Mouse (Mus musculus): ENCODE measurements around the gene Fcho2. TPM values are rescaled to one million over a fixed set of nuclear protein-coding genes. Genes with fewer than 3 reads are reported as not detected.
"Not testable (repeated sequence)": the region's sequence is repeated elsewhere in the genome, so short reads cannot be mapped to it uniquely, and the experiment has no call there.

Fcho2 gene
- polyA plus RNA-seq, 2 experiments = 25.3 to 39.2 TPM

DNA sequence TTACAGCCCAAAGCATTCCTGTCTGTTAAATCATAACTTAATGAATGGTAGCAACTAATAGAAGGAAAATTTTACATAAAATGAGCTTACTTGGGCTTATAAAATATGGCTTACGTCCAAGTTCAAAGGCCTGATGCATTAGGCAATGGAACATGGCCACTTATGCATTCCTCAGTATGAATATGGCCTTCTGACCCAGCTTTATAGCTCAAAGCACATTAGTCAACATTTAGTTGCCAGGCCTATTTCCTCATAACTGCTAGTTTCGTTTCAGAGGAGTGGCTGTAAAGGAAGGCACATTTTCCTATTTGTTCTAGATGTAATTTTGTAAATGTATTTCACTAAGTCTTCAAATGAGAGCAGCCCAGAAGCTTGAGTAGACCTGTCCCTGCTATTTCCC lies 3.8 kb upstream of the Fcho2 start:
- H3K4me2 ChIP-seq (replicated peaks; ENCODE audit: low read depth, low read length, severe bottlenecking) = no peak overlapping the region
- H3K9me3 ChIP-seq (ENCODE audit: control insufficient read depth, low read length) = no peaks in the 10 kb centered on the region
- ATAC-seq (ENCODE audit: low FRiP score, low read depth) (no peak), DNase-seq (ENCODE audit: low spot score) (peak; percentile 21)
- H3K4me3 ChIP-seq (replicated peaks; ENCODE audit: low read length) = no peak overlapping the region
- H3K4me1 ChIP-seq (ENCODE audit: control insufficient read depth, insufficient read depth, low read length) = peaks cover 4% of the 10 kb centered on the region; the same call in 1 of the 2 replicates
- no peaks in the 10 kb centered on the region for H3K27me3 ChIP-seq (ENCODE audit: control insufficient read depth, insufficient read depth, low read length)
- H3K9ac ChIP-seq (ENCODE audit: low read depth, low read length, severe bottlenecking) = no peak overlapping the region
- 39% methylated on average over 2 of the region's 2 CpGs for WGBS
- no peak overlapping the region for H3K27ac ChIP-seq (replicated peaks; ENCODE audit: low read depth, low read length)
- H3K36me3 ChIP-seq (ENCODE audit: control insufficient read depth, insufficient read depth, low read length) = no peaks in the 10 kb centered on the region
- TF ChIP-seq POLR2A (IDR thresholded peaks at IDR 0.05; ENCODE audit: borderline replicate concordance, extremely low read depth, insufficient read depth, insufficient read length) = no peak

- ATAC-seq (ENCODE audit: low FRiP score, low read depth) (no peak), DNase-seq (ENCODE audit: low spot score) (no peak)
- Histone ChIP-seq H3K36me3 (ENCODE audit: control insufficient read depth, insufficient read depth, low read length) (no peaks in the 10 kb centered on the region), H3K9ac (ENCODE audit: low read depth, low read length, severe bottlenecking) (no peak overlapping the region), H3K4me2 (replicated peaks; ENCODE audit: low read depth, low read length, severe bottlenecking) (no peak overlapping the region), H3K27ac (replicated peaks; ENCODE audit: low read depth, low read length) (no peak overlapping the region), H3K4me3 (replicated peaks; ENCODE audit: low read length) (no peak overlapping the region), H3K9me3 (ENCODE audit: control insufficient read depth, low read length) (no peaks in the 10 kb centered on the region), H3K27me3 (ENCODE audit: control insufficient read depth, insufficient read depth, low read length) (no peaks in the 10 kb centered on the region), H3K4me1 (ENCODE audit: control insufficient read depth, insufficient read depth, low read length) (peaks cover 9% of the 10 kb centered on the region; the same call in 1 of the 2 replicates)
- no peak for TF ChIP-seq POLR2A (IDR thresholded peaks at IDR 0.05; ENCODE audit: borderline replicate concordance, extremely low read depth, insufficient read depth, insufficient read length)
- 58% methylated on average over 4 of the region's 4 CpGs for WGBS
Observed at GRCm38 (mm10) chr13:98818205-98818604, 3.0 kb upstream of the Fcho2 start.

DNA sequence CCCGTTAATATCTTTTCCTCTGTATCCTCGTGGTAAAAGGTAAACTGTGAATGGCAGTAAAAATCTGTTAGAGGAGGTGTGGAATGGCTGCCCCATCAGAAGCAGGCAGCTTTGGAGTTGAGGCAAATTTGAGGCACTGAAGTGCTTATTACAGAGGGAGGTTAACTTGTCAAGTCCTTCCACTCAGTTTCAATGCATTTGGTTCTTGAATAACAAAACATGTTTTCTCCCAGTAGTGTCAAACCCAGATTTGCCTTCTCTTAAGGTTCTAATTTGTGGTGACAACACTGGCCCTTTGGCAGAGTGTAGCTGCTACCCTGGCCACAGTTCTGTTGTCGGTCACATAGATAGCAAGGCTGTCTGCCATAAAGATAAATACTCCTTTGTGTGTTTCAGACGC lies 2.5 kb upstream of the Fcho2 start:
- no peaks in the 10 kb centered on the region for H3K36me3 ChIP-seq (ENCODE audit: control insufficient read depth, insufficient read depth, low read length)
- no peak for ATAC-seq (ENCODE audit: low FRiP score, low read depth)
- TF ChIP-seq POLR2A (IDR thresholded peaks at IDR 0.05; ENCODE audit: borderline replicate concordance, extremely low read depth, insufficient read depth, insufficient read length) = no peak
- no peak overlapping the region for H3K4me3 ChIP-seq (replicated peaks; ENCODE audit: low read length)
- no peak for DNase-seq (ENCODE audit: low spot score)
- no peaks in the 10 kb centered on the region for H3K27me3 ChIP-seq (ENCODE audit: control insufficient read depth, insufficient read depth, low read length)
- H3K9me3 ChIP-seq (ENCODE audit: control insufficient read depth, low read length) = no peaks in the 10 kb centered on the region
- WGBS = 48% methylated on average over 4 of the region's 4 CpGs
- no peak overlapping the region for H3K27ac ChIP-seq (replicated peaks; ENCODE audit: low read depth, low read length)
- no peak overlapping the region for H3K9ac ChIP-seq (ENCODE audit: low read depth, low read length, severe bottlenecking)
- H3K4me1 ChIP-seq (ENCODE audit: control insufficient read depth, insufficient read depth, low read length) = peaks cover 10% of the 10 kb centered on the region; the same call in 1 of the 2 replicates
- no peak overlapping the region for H3K4me2 ChIP-seq (replicated peaks; ENCODE audit: low read depth, low read length, severe bottlenecking)

GRCm38 (mm10) chr13:98816981-98817660 lies 1.9 kb upstream of the Fcho2 start:
- not testable (repeated sequence) for H3K4me3 ChIP-seq (replicated peaks; ENCODE audit: low read length); H3K36me3 ChIP-seq (ENCODE audit: control insufficient read depth, insufficient read depth, low read length); H3K27me3 ChIP-seq (ENCODE audit: control insufficient read depth, insufficient read depth, low read length); H3K4me2 ChIP-seq (replicated peaks; ENCODE audit: low read depth, low read length, severe bottlenecking); ATAC-seq (ENCODE audit: low FRiP score, low read depth); DNase-seq (ENCODE audit: low spot score); H3K9me3 ChIP-seq (ENCODE audit: control insufficient read depth, low read length); H3K27ac ChIP-seq (replicated peaks; ENCODE audit: low read depth, low read length); H3K9ac ChIP-seq (ENCODE audit: low read depth, low read length, severe bottlenecking)
- WGBS = 81% methylated on average over 4 of the region's 4 CpGs
- H3K4me1 ChIP-seq (ENCODE audit: control insufficient read depth, insufficient read depth, low read length) = peaks cover 10% of the 10 kb centered on the region; the same call in 1 of the 2 replicates

- H3K4me1 ChIP-seq (ENCODE audit: control insufficient read depth, insufficient read depth, low read length) = peaks cover 10% of the 10 kb centered on the region; the same call in 1 of the 2 replicates
- no peaks in the 10 kb centered on the region for H3K9me3 ChIP-seq (ENCODE audit: control insufficient read depth, low read length)
- no peak overlapping the region for H3K27ac ChIP-seq (replicated peaks; ENCODE audit: low read depth, low read length)
- H3K27me3 ChIP-seq (ENCODE audit: control insufficient read depth, insufficient read depth, low read length) = no peaks in the 10 kb centered on the region
- no peak for ATAC-seq (ENCODE audit: low FRiP score, low read depth)
- H3K36me3 ChIP-seq (ENCODE audit: control insufficient read depth, insufficient read depth, low read length) = no peaks in the 10 kb centered on the region
- no peak overlapping the region for H3K4me3 ChIP-seq (replicated peaks; ENCODE audit: low read length)
- no peak overlapping the region for H3K4me2 ChIP-seq (replicated peaks; ENCODE audit: low read depth, low read length, severe bottlenecking)
- TF ChIP-seq POLR2A (IDR thresholded peaks at IDR 0.05; ENCODE audit: borderline replicate concordance, extremely low read depth, insufficient read depth, insufficient read length) = no peak
- 88% methylated on average over 9 of the region's 9 CpGs for WGBS
- no peak for DNase-seq (ENCODE audit: low spot score)
- H3K9ac ChIP-seq (ENCODE audit: low read depth, low read length, severe bottlenecking) = no peak overlapping the region
Observed at GRCm38 (mm10) chr13:98816571-98816970, 1.3 kb upstream of the Fcho2 start.

Data from limb, embryonic 14.5 days (tissue).